Mouse (Mus musculus): ENCODE results near the gene Clptm1. TPM values are rescaled to one million over a fixed set of nuclear protein-coding genes. Genes with fewer than 3 reads are reported as not detected.
A peak's percentile ranks its signal among the peaks of the same experiment; 100 is the strongest.

The Clptm1 gene
- total RNA-seq (2014; rRNA removed) (149 and 152 TPM in 2 replicates), polyA plus RNA-seq (2015; fragmentation: Nextera tagmentation; extraction: Ambion mirVana) (140 and 149 TPM in 2 replicates)

GRCm38 (mm10) chr7:19664955-19665841 lies at the start of gene Clptm1:
TSS of gene Clptm1 (minus strand) at chr7:19665033.
- Histone ChIP-seq H3K9ac (replicated peaks; ENCODE audit: low read length, poor library complexity, severe bottlenecking) (peak within 1 kb of the TSS; percentile 89), H3K36me3 (ENCODE audit: insufficient read depth, low read length) (peaks cover 4% of the 10 kb centered on the region), H3K4me1 (ENCODE audit: insufficient read depth, low read length) (peaks cover 8% of the 10 kb centered on the region; the same call in 1 of the 2 replicates), H3K27ac (ENCODE audit: low read depth, low read length) (peak within 1 kb of the TSS; percentile 81), H3K9me3 (ENCODE audit: low read length) (no peaks in the 10 kb centered on the region), H3K4me3 (ENCODE audit: low read depth, low read length) (peak within 1 kb of the TSS; percentile 95), H3K27me3 (ENCODE audit: insufficient read depth, low read length) (no peaks in the 10 kb centered on the region), H3K4me2 (ENCODE audit: low read depth, low read length, poor library complexity, severe bottlenecking) (peak within 1 kb of the TSS; percentile 86)
- peak; percentile 98 for DNase-seq (ENCODE audit: low spot score)
- TF ChIP-seq CTCF (IDR thresholded peaks at IDR 0.05) = peak; percentile 79
- 1% methylated on average over 61 of the region's 63 CpGs for WGBS
- ATAC-seq (ENCODE audit: low FRiP score) = peak; percentile 88

- DNase-seq (ENCODE audit: low spot score) (no peak), ATAC-seq (ENCODE audit: low FRiP score) (no peak)
- 87% methylated on average over 9 of the region's 9 CpGs for WGBS
- Histone ChIP-seq H3K36me3 (ENCODE audit: insufficient read depth, low read length) (peaks cover 27% of the 10 kb centered on the region), H3K4me1 (ENCODE audit: insufficient read depth, low read length) (no peaks in the 10 kb centered on the region; the same call in 1 of the 2 replicates), H3K4me3 (ENCODE audit: low read depth, low read length) (no peak overlapping the region), H3K4me2 (ENCODE audit: low read depth, low read length, poor library complexity, severe bottlenecking) (no peak overlapping the region), H3K9me3 (ENCODE audit: low read length) (no peaks in the 10 kb centered on the region), H3K9ac (replicated peaks; ENCODE audit: low read length, poor library complexity, severe bottlenecking) (no peak overlapping the region), H3K27me3 (ENCODE audit: insufficient read depth, low read length) (no peaks in the 10 kb centered on the region), H3K27ac (ENCODE audit: low read depth, low read length) (no peak overlapping the region)
- TF ChIP-seq CTCF (IDR thresholded peaks at IDR 0.05) = no peak
These were observed 48.8 kb upstream of the Clptm1 start for GRCm38 (mm10) chr7:19713598-19713997.

- ATAC-seq (ENCODE audit: low FRiP score) = no peak
- TF ChIP-seq CTCF (IDR thresholded peaks at IDR 0.05) = peak; percentile 63
- Histone ChIP-seq H3K9me3 (ENCODE audit: low read length) (no peaks in the 10 kb centered on the region), H3K9ac (replicated peaks; ENCODE audit: low read length, poor library complexity, severe bottlenecking) (no peak overlapping the region), H3K4me3 (ENCODE audit: low read depth, low read length) (no peak overlapping the region), H3K4me2 (ENCODE audit: low read depth, low read length, poor library complexity, severe bottlenecking) (no peak overlapping the region), H3K27ac (ENCODE audit: low read depth, low read length) (no peak overlapping the region), H3K36me3 (ENCODE audit: insufficient read depth, low read length) (peaks cover 28% of the 10 kb centered on the region), H3K4me1 (ENCODE audit: insufficient read depth, low read length) (no peaks in the 10 kb centered on the region; the same call in 1 of the 2 replicates), H3K27me3 (ENCODE audit: insufficient read depth, low read length) (no peaks in the 10 kb centered on the region)
- peak; percentile 16 for DNase-seq (ENCODE audit: low spot score)
- 55% methylated on average over 4 of the region's 4 CpGs for WGBS
These were observed 48.4 kb upstream of the Clptm1 start for GRCm38 (mm10) chr7:19713196-19713595.

DNA sequence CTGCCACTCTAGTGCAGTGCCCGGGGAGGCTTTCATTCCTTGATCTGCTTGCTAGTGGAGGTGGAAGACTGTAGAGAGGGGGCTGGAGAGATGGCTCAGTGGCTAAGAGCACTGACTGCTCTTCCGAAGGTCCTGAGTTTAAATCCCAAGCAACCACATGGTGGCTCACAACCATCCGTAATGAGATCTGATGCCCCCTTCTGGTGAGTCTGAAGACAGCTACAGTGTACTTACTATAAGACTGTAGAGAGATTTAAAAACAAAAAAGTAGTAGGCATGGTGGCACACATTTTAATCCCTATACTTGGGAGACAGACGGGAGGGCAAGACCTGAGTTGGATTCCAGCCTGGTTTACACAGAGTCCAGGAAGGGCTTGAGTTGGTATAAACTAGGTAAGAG lies 47.6 kb upstream of the Clptm1 start:
- Histone ChIP-seq H3K4me2 (ENCODE audit: low read depth, low read length, poor library complexity, severe bottlenecking) (no peak overlapping the region), H3K4me1 (ENCODE audit: insufficient read depth, low read length) (no peaks in the 10 kb centered on the region; the same call in 1 of the 2 replicates), H3K27ac (ENCODE audit: low read depth, low read length) (no peak overlapping the region), H3K9me3 (ENCODE audit: low read length) (no peaks in the 10 kb centered on the region), H3K4me3 (ENCODE audit: low read depth, low read length) (no peak overlapping the region), H3K36me3 (ENCODE audit: insufficient read depth, low read length) (peaks cover 28% of the 10 kb centered on the region), H3K9ac (replicated peaks; ENCODE audit: low read length, poor library complexity, severe bottlenecking) (no peak overlapping the region), H3K27me3 (ENCODE audit: insufficient read depth, low read length) (no peaks in the 10 kb centered on the region)
- TF ChIP-seq CTCF (IDR thresholded peaks at IDR 0.05) = peak; percentile 70
- DNase-seq (ENCODE audit: low spot score) (peak; percentile 17), ATAC-seq (ENCODE audit: low FRiP score) (no peak)
- WGBS = 69% methylated on average over 4 of the region's 4 CpGs

GRCm38 (mm10) chr7:19710650-19711049 lies 45.8 kb upstream of the Clptm1 start:
- TF ChIP-seq CTCF (IDR thresholded peaks at IDR 0.05) = no peak
- H3K4me1 ChIP-seq (ENCODE audit: insufficient read depth, low read length) = no peaks in the 10 kb centered on the region
- no peak for ATAC-seq (ENCODE audit: low FRiP score)
- H3K27ac ChIP-seq (ENCODE audit: low read depth, low read length) = no peak overlapping the region
- 96% methylated on average over 10 of the region's 10 CpGs for WGBS
- no peak overlapping the region for H3K4me2 ChIP-seq (ENCODE audit: low read depth, low read length, poor library complexity, severe bottlenecking)
- peaks cover 33% of the 10 kb centered on the region for H3K36me3 ChIP-seq (ENCODE audit: insufficient read depth, low read length)
- DNase-seq (ENCODE audit: low spot score) = no peak
- no peak overlapping the region for H3K9ac ChIP-seq (replicated peaks; ENCODE audit: low read length, poor library complexity, severe bottlenecking)
- no peaks in the 10 kb centered on the region for H3K27me3 ChIP-seq (ENCODE audit: insufficient read depth, low read length)
- no peak overlapping the region for H3K4me3 ChIP-seq (ENCODE audit: low read depth, low read length)
- H3K9me3 ChIP-seq (ENCODE audit: low read length) = no peaks in the 10 kb centered on the region

GRCm38 (mm10) chr7:19705271-19705670 lies 40.4 kb upstream of the Clptm1 start:
- H3K9me3 ChIP-seq (ENCODE audit: low read length) = no peaks in the 10 kb centered on the region

More at GRCm38 (mm10) chr7:19705271-19705670, 40.4 kb upstream of the Clptm1 start:
- Histone ChIP-seq H3K4me2 (ENCODE audit: low read depth, low read length, poor library complexity, severe bottlenecking) (no peak overlapping the region), H3K36me3 (ENCODE audit: insufficient read depth, low read length) (peaks cover 49% of the 10 kb centered on the region), H3K27me3 (ENCODE audit: insufficient read depth, low read length) (no peaks in the 10 kb centered on the region), H3K27ac (ENCODE audit: low read depth, low read length) (no peak overlapping the region), H3K4me1 (ENCODE audit: insufficient read depth, low read length) (no peaks in the 10 kb centered on the region), H3K9ac (replicated peaks; ENCODE audit: low read length, poor library complexity, severe bottlenecking) (no peak overlapping the region), H3K4me3 (ENCODE audit: low read depth, low read length) (no peak overlapping the region)
- no peak for TF ChIP-seq CTCF (IDR thresholded peaks at IDR 0.05)
- ATAC-seq (ENCODE audit: low FRiP score) = no peak
- DNase-seq (ENCODE audit: low spot score) = no peak
- WGBS = 95% methylated on average over 7 of the region's 7 CpGs
